Mouse (Mus musculus) mesoderm, embryonic 11.5 days (tissue): Measurements from ENCODE around the gene Gm10488.
"Not testable (repeated sequence)": the region's sequence is repeated elsewhere in the genome, so short reads cannot be mapped to it uniquely, and the experiment has no call there.

Experiments used
- DNase-seq: peaks from one replicate; pipeline ENCODE4 v3.0.0-alpha.2; 2012; ENCODE audit warnings: low read depth, low spot score

The Gm10488 gene

GRCm38 (mm10) chrX:29976014-29976413, at the start of gene Gm10488:
Gene Gm10488, plus strand, starts transcription at chrX:29976314.
- DNase-seq = not testable (repeated sequence)
